Mouse (Mus musculus) midbrain, embryonic 15.5 days (tissue): Measurements from ENCODE around the gene Nkain4. TPM values are rescaled to one million over a fixed set of nuclear protein-coding genes. Genes with fewer than 3 reads are reported as not detected.
A peak's percentile ranks its signal among the peaks of the same experiment; 100 is the strongest.

Source experiments
- ATAC-seq: fragments of 200-750 bp; cut with Nextera tagmentation; replicated peaks from 2 replicates; pipeline ENCODE4 v1.8.0; 2017; ENCODE audit warnings: moderate TSS enrichment
- H3K27ac ChIP-seq: fragments of 300-500 bp; sonication (generic); 2 replicates; pipeline ENCODE4 v1.5.1; 2015; ENCODE audit warnings: mild to moderate bottlenecking, inconsistent platforms
- H3K27me3 ChIP-seq: fragments of 300-500 bp; sonication (generic); replicated peaks from 2 replicates; pipeline ENCODE4 v1.6.1; 2015; ENCODE audit warnings: inconsistent platforms
- H3K36me3 ChIP-seq: fragments of 300-500 bp; sonication (generic); replicated peaks from 2 replicates; pipeline ENCODE4 v1.6.1; 2015; ENCODE audit warnings: inconsistent platforms
- H3K4me1 ChIP-seq: fragments of 300-500 bp; sonication (generic); 2 replicates; pipeline ENCODE4 v1.6.1; 2015; ENCODE audit warnings: inconsistent platforms
- H3K4me2 ChIP-seq: fragments of 300-500 bp; sonication (generic); 2 replicates; pipeline ENCODE4 v1.6.1; 2015; ENCODE audit warnings: inconsistent platforms, mild to moderate bottlenecking, moderate library complexity
- H3K4me3 ChIP-seq: fragments of 300-500 bp; sonication (generic); 2 replicates; pipeline ENCODE4 v1.5.1; 2015; ENCODE audit warnings: mild to moderate bottlenecking, inconsistent platforms
- H3K9ac ChIP-seq: fragments of 300-500 bp; sonication (generic); 2 replicates; pipeline ENCODE4 v1.6.1; 2015; ENCODE audit warnings: mild to moderate bottlenecking, inconsistent platforms
- H3K9me3 ChIP-seq: fragments of 300-500 bp; sonication (generic); 2 replicates; pipeline ENCODE4 v1.6.1; 2016; ENCODE audit warnings: inconsistent platforms
- WGBS: fragments of 180-500 bp; shearing (Covaris S2); methylation state at CpG from one replicate; pipeline ENCODE4 v1.1.7; 2015; ENCODE audit warnings: mixed read lengths; 5-methylcytosine and 5-hydroxymethylcytosine counted together
- polyA plus RNA-seq: library from polyadenylated mRNA; unstranded; fragments of >200 nt; fragmentation: Nextera tagmentation; extraction: Ambion mirVana; gene quantifications from 2 replicates; pipeline ENCODE4 v1.2.1, GENCODE M21; 2015

Nkain4 gene
- polyA plus RNA-seq: 77.0 and 94.1 TPM in 2 replicates

DNA sequence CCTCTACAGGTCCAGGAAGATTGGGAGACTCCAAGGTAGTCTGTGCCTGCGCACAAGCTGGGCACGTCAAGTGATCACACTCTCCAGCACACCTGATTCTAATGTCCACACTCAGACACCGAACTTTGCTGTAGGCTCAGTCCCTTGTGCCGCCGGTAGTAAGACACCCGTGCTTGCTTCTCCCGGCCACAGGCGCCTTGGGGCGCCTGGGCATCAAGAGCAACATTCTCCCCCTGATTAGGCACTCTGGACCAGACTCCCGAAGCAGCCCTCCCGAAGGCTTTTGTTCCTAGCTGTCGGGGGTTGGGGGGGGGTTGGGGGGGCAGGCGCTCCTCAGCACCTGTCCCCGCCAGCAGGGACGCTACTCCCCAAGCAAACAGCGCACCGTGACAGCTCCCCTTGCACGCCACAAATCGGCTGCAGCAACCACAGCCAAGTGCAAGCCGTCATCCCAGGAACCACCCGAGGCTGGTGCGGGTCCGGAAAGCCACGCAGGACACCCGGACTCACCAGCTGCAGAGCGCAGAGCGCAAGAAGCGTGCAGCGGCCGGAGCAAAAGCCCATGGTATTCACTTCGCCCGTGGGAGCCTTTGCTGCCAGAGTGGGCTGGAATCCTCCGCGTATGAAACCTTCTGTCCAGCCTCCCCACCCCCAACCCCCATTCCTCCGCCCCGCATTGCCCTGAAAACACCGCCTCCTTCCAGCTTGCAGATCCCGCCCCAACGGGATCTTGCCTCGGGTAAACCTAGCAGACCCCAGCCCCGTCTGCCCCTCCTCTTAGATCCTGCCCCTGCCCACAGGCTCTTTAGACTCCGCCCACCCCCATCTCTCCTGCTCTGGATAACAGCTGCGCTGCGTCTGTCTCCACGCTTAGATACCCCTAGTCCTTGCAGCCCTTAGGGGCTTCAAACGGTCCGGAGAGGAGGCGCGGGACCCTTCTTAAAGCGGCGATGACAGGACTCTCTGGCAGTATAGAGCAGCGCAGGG, at the start of gene Nkain4:
Gene Nkain4, minus strand, starts transcription at position 639 of the 987 bp plus-strand sequence.
- H3K36me3 ChIP-seq: no peaks in the 10 kb centered on the region
- H3K27ac ChIP-seq: peak within 1 kb of the TSS; percentile 87
- ATAC-seq: peak; percentile 93
- H3K9me3 ChIP-seq: no peaks in the 10 kb centered on the region
- under 1% methylated on average over 52 of the region's 52 CpGs for WGBS
- H3K4me2 ChIP-seq: peak within 1 kb of the TSS; percentile 75
- H3K9ac ChIP-seq: peak within 1 kb of the TSS; percentile 66
- no peaks in the 10 kb centered on the region for H3K27me3 ChIP-seq
- peaks cover 38% of the 10 kb centered on the region for H3K4me1 ChIP-seq
- H3K4me3 ChIP-seq: peak within 1 kb of the TSS; percentile 60

DNA sequence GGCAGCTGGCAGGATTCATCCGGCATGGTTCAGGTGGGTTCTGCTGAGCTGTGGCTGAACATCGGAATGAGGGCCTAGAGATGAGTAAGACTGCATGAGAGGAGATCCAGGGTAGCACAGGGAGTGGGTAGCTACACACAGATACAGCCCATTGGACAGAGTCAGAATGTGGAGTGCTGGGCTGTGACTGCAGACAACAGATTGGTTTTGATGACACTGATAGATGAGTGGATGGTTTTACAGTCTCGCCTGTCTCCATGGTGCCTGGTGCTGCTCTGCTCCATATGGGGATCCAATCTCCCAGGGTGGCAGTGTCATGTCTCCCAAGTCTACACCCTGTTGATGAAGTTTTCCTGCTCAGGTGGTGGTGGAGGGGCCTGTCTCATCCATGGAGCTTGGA, 42.4 kb upstream of the Nkain4 start:
- no peak overlapping the region for H3K4me3 ChIP-seq
- H3K4me2 ChIP-seq: no peak overlapping the region
- no peaks in the 10 kb centered on the region for H3K36me3 ChIP-seq
- no peak overlapping the region for H3K9ac ChIP-seq
- WGBS: 74% methylated on average over 3 of the region's 3 CpGs
- H3K4me1 ChIP-seq: no peaks in the 10 kb centered on the region; the same call in 1 of the 2 replicates
- H3K27me3 ChIP-seq: no peaks in the 10 kb centered on the region
- H3K9me3 ChIP-seq: no peaks in the 10 kb centered on the region
- H3K27ac ChIP-seq: no peak overlapping the region
- peak; percentile 15; the same call in 1 of the 2 replicates for ATAC-seq

DNA sequence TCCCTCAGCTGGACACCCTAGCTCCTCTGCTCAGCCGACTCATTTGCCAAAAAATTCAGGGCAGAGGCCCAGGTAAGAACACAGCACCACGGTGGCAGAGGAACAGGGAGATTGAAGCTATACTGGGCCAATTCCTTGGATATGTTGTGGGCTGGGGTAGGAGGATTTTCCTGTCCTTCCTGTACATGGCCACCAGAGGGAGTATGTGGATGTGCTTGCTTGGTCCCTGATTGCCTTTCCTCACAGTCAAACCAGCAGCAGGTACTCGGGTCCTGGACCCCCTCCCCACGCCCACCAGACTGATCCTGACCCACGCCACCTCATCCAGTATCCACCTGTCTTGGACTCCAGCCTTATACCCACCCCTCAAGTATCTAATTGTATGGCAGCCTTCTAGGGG, 41.9 kb upstream of the Nkain4 start:
- no peaks in the 10 kb centered on the region for H3K27me3 ChIP-seq
- 16% methylated on average over 5 of the region's 5 CpGs for WGBS
- no peak overlapping the region for H3K27ac ChIP-seq
- H3K4me3 ChIP-seq: no peak overlapping the region
- H3K4me1 ChIP-seq: no peaks in the 10 kb centered on the region; the same call in 1 of the 2 replicates
- H3K36me3 ChIP-seq: no peaks in the 10 kb centered on the region
- no peaks in the 10 kb centered on the region for H3K9me3 ChIP-seq
- peak; percentile 70 for ATAC-seq
- H3K9ac ChIP-seq: no peak overlapping the region
- H3K4me2 ChIP-seq: no peak overlapping the region

DNA sequence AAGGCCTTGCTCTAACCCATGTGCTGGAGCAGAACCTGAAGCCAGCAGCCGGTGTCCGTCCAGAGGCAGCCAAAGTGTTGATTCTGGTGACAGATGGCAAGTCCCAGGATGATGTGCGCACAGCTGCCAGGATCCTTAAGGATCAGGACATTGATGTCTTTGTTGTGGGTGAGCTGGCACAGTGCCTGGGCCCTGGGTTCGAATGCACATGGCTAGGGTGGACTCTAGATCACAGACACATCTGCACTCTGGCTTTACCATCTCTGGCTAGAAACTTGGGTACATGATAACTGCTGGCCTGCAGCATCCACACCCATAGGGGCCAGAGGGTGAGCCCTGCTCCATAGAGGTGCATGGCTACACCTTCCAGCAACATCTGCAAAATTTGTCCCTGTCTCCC, 41.0 kb upstream of the Nkain4 start:
- Histone ChIP-seq H3K4me3 (no peak overlapping the region), H3K36me3 (no peaks in the 10 kb centered on the region), H3K4me1 (no peaks in the 10 kb centered on the region; the same call in 1 of the 2 replicates), H3K9me3 (no peaks in the 10 kb centered on the region), H3K9ac (no peak overlapping the region), H3K4me2 (no peak overlapping the region), H3K27me3 (no peaks in the 10 kb centered on the region), H3K27ac (no peak overlapping the region)
- WGBS: 76% methylated on average over 4 of the region's 4 CpGs
- no peak for ATAC-seq

DNA sequence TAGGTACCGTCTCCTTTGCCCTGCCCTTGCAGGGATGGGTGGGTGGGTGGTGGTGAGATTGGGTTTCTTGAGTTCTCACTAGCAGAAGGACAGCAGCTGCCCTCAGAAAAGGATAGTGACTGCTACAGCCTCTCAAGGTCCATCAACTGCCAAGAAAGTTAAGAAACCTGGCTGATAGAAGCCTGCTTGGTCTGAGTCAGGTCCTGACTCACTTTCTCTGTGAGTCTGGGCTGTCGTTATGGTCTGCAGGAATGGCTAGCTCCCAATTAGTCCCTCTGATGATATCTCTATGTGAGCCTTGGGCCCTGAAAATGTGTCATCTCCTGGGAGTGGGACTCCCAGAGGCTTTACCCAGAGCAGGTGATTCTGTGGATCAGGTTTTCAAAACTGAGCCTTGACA, 39.9 kb upstream of the Nkain4 start:
- H3K4me1 ChIP-seq: no peaks in the 10 kb centered on the region; the same call in 1 of the 2 replicates
- H3K27ac ChIP-seq: no peak overlapping the region
- ATAC-seq: no peak
- no peak overlapping the region for H3K4me3 ChIP-seq
- H3K9me3 ChIP-seq: no peaks in the 10 kb centered on the region
- no peak overlapping the region for H3K4me2 ChIP-seq
- WGBS: 82% methylated on average over 2 of the region's 2 CpGs
- H3K9ac ChIP-seq: no peak overlapping the region
- no peaks in the 10 kb centered on the region for H3K36me3 ChIP-seq
- H3K27me3 ChIP-seq: no peaks in the 10 kb centered on the region

DNA sequence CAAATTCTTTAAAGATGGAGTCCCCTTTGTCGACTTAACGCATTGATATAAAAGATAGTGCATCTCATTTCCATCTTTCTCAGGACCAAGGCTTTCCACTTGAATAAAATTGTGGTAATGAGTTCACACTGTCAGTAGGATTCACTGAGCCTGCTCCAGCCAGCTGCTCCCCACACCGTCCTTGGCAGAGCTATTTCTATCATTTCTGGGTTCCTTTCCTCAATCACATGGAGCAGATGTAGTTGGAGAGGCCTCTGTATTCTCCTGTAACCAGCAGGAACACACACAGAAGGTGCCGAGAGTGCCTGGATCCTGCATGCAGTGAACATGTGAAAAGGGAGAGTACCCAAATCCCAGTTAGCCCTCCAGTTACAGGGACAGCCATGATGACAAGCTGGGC, 35.8 kb upstream of the Nkain4 start:
- H3K4me3 ChIP-seq: no peak overlapping the region
- H3K4me1 ChIP-seq: 0 out of 2 replicates have a peak, but pooled peaks cover 6% of the 10 kb centered on the region
- H3K9ac ChIP-seq: no peak overlapping the region
- 59% methylated on average over 4 of the region's 4 CpGs for WGBS
- H3K4me2 ChIP-seq: no peak overlapping the region
- ATAC-seq: no peak
- H3K27me3 ChIP-seq: no peaks in the 10 kb centered on the region
- H3K27ac ChIP-seq: no peak overlapping the region
- no peaks in the 10 kb centered on the region for H3K36me3 ChIP-seq
- no peaks in the 10 kb centered on the region for H3K9me3 ChIP-seq

DNA sequence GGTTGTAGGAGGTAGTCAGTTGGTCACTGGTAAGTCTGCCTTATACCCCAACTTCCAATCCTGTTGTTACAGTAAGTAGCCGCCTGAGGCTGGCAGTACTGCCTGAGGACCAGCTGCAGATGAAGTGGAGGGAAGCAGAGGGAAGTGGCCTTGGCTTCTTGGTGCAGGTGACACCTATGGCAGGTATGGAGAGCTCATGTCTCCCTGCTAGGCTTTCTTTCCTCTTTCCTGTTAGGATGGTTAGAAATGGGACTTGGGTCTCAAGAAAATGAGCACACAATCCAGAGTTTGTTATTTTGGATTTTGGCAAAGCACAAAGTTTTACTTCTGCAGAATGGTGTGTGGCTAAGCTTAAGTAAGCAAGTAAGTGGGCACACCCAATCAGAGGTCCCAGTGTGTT, 34.4 kb upstream of the Nkain4 start:
- Histone ChIP-seq H3K27ac (no peak overlapping the region), H3K4me1 (0 out of 2 replicates have a peak, but pooled peaks cover 6% of the 10 kb centered on the region), H3K4me3 (no peak overlapping the region), H3K27me3 (no peaks in the 10 kb centered on the region), H3K9me3 (no peaks in the 10 kb centered on the region), H3K4me2 (no peak overlapping the region), H3K9ac (no peak overlapping the region), H3K36me3 (0 out of 2 replicates have a peak, but pooled peaks cover 4% of the 10 kb centered on the region)
- no peak for ATAC-seq
- WGBS: 74% methylated on average over 1 of the region's 1 CpGs

DNA sequence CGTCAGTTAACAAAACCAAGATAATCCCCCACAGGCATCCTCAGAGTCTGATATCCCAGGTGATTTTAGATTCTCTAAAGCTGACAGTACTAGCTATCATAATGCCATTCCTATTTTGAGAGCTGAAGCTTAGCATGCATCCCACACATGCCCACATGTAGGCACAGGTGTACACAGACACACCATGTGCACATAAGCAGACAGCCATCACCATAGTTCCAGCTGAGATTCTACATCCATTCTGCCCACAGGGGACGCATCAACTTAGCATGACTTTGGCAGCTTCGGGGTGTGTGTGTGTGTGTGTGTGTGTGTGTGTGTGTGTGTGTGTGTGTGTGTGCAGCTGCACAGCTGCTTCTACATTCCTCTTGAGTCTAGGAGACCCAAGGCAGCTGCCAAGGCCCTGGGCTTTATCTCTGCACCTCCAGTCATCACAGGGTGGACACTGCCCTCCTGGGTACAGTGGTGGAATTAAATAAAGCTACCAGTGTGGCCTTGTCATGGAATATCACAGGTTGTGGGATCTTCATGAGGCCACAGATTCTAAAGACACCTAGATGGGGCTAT, 33.9 kb upstream of the Nkain4 start:
- Histone ChIP-seq H3K9me3 (no peaks in the 10 kb centered on the region), H3K27ac (no peak overlapping the region), H3K4me2 (no peak overlapping the region), H3K36me3 (0 out of 2 replicates have a peak, but pooled peaks cover 4% of the 10 kb centered on the region), H3K4me3 (no peak overlapping the region), H3K9ac (no peak overlapping the region), H3K27me3 (no peaks in the 10 kb centered on the region), H3K4me1 (0 out of 2 replicates have a peak, but pooled peaks cover 6% of the 10 kb centered on the region)
- 51% methylated on average over 3 of the region's 3 CpGs for WGBS
- ATAC-seq: no peak

DNA sequence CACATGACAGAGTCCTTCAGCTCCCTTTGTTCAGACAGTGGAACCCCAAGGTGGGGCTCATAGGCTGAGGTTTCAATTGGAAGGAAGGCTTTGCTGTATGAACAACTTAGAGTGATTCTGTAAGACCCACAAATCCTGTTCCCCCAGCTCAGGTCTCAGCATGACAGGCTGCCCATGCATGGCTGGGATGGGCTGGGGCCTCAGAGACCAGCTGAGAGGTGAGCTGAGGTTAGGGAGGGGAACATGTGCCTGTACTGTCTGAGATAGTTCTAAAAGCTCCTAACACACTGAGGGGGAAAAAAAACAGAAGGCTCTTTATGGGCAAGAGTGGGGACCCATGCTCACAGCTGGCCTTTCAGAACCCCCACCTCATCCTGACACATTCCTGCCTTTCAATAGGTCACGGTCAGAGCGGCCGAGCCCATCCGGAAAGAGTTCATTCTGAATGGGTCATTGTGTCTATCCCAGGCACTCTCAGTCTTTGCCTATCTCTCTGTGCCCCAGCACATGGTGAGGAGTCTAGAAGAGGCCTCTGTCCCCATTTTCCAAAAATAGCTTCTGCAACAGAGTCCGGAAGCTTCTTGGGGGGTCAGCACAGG, 33.0 kb upstream of the Nkain4 start:
- Histone ChIP-seq H3K27me3 (no peaks in the 10 kb centered on the region), H3K9ac (no peak overlapping the region), H3K27ac (no peak overlapping the region), H3K36me3 (0 out of 2 replicates have a peak, but pooled peaks cover 7% of the 10 kb centered on the region), H3K4me3 (no peak overlapping the region), H3K9me3 (no peaks in the 10 kb centered on the region), H3K4me1 (0 out of 2 replicates have a peak, but pooled peaks cover 6% of the 10 kb centered on the region), H3K4me2 (no peak overlapping the region)
- WGBS: 38% methylated on average over 5 of the region's 5 CpGs
- 0 out of 2 replicates have a peak, but pooled peaks have one; percentile 30 for ATAC-seq

DNA sequence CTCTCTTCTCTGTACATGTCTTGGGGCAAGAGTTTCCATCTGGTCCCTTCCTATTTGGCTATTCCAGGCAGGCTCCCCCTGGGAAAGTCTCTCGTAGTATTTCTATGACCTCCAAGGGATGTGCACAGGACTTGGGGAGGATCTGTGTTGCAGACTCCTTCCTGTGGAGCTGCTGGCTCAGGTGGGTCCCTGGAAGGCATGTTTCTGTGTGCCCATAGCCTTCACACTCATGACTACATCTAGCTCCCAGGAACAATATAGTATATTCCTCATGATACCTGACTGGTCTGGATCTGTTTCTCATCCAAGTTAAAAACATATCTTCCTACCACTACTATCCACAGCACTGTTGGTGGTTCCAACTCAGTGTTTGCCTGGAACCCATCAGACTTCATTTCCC, 32.5 kb upstream of the Nkain4 start:
- Histone ChIP-seq H3K27me3 (no peaks in the 10 kb centered on the region), H3K9me3 (no peaks in the 10 kb centered on the region), H3K4me1 (0 out of 2 replicates have a peak, but pooled peaks cover 6% of the 10 kb centered on the region), H3K36me3 (peaks cover 11% of the 10 kb centered on the region; the same call in 1 of the 2 replicates), H3K27ac (no peak overlapping the region), H3K4me3 (no peak overlapping the region), H3K9ac (no peak overlapping the region), H3K4me2 (no peak overlapping the region)
- ATAC-seq: no peak
- WGBS: 64% methylated on average over 1 of the region's 1 CpGs

DNA sequence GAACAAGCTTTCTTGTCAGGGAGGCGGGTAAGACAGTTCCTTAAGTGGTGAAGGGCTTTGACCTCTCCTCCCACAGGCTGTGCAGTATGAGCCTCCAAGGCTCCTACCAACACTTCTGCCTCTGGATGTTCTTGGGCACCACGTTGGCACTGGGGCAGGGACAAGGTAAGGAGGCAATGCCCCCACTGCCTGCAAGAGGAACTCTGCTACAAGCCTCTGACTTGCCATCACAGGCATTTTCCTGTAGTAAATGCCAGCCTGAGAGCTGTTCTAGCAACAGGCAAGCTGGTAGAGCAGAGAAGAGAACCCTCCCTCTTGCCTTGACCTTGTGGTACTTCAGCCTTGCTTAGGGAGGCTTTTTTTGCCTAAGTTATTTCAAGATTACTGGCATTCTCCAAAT, 31.9 kb upstream of the Nkain4 start, which contains the start of gene Col20a1:
Gene Col20a1, plus strand, starts transcription at position 87 of the 400 bp plus-strand sequence.
- Histone ChIP-seq H3K36me3 (peaks cover 16% of the 10 kb centered on the region; the same call in 1 of the 2 replicates), H3K4me3 (no peak within 1 kb of the TSS), H3K4me1 (0 out of 2 replicates have a peak, but pooled peaks cover 6% of the 10 kb centered on the region), H3K9me3 (no peaks in the 10 kb centered on the region), H3K4me2 (no peak within 1 kb of the TSS), H3K27ac (no peak within 1 kb of the TSS), H3K27me3 (no peaks in the 10 kb centered on the region), H3K9ac (no peak within 1 kb of the TSS)
- no peak for ATAC-seq
- WGBS: 66% methylated on average over 2 of the region's 2 CpGs

DNA sequence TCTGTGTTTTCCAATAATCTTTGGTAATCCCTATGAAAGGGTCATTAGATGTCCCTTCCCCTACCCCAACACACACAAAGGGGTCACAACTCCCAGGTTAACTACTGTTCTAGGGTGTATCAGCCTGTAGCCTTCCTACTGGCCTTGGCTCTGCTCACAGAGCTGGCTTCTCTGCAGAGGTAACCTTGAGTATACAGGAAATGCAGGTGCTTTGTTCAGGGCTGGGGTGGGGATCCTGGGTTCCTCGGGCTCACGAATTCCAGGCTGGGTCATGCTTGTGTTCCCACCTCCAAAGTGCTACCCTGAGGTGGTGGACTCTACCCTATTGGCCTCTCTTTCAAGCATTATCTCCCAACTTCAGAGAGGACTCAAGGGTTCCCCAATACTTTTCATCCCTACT, 31.1 kb upstream of the Nkain4 start:
- Histone ChIP-seq H3K9ac (no peak overlapping the region), H3K36me3 (peaks cover 23% of the 10 kb centered on the region; the same call in 1 of the 2 replicates), H3K27me3 (no peaks in the 10 kb centered on the region), H3K27ac (no peak overlapping the region), H3K4me3 (no peak overlapping the region), H3K9me3 (no peaks in the 10 kb centered on the region), H3K4me1 (0 out of 2 replicates have a peak, but pooled peaks cover 6% of the 10 kb centered on the region), H3K4me2 (no peak overlapping the region)
- 83% methylated on average over 2 of the region's 2 CpGs for WGBS
- no peak for ATAC-seq
